Mouse (Mus musculus) liver, embryonic 15.5 days (tissue): Measurements from ENCODE around the gene Celf1. TPM values are rescaled to one million over a fixed set of nuclear protein-coding genes. Genes with fewer than 3 reads are reported as not detected.
A peak's percentile ranks its signal among the peaks of the same experiment; 100 is the strongest.

Source experiments
- ATAC-seq: fragments of 200-750 bp; cut with Nextera tagmentation; 2 replicates; pipeline ENCODE4 v1.8.0; 2017; ENCODE audit warnings: moderate number of reproducible peaks, mild to moderate bottlenecking, moderate library complexity; ENCODE audit not compliant: insufficient read depth
- H3K27ac ChIP-seq: fragments of 300-500 bp; sonication (generic); replicated peaks from 2 replicates; pipeline ENCODE4 v1.5.1; 2015; ENCODE audit warnings: mild to moderate bottlenecking, inconsistent platforms
- H3K27me3 ChIP-seq: fragments of 300-500 bp; sonication (generic); 2 replicates; pipeline ENCODE4 v1.6.1; 2015; ENCODE audit warnings: mild to moderate bottlenecking, inconsistent platforms
- H3K36me3 ChIP-seq: fragments of 300-500 bp; sonication (generic); replicated peaks from 2 replicates; pipeline ENCODE4 v1.6.1; 2015; ENCODE audit warnings: moderate library complexity, mild to moderate bottlenecking, inconsistent platforms
- H3K4me1 ChIP-seq: fragments of 300-500 bp; sonication (generic); replicated peaks from 2 replicates; pipeline ENCODE4 v1.6.1; 2015; ENCODE audit warnings: inconsistent platforms
- H3K4me2 ChIP-seq: fragments of 300-500 bp; sonication (generic); 2 replicates; pipeline ENCODE4 v1.6.1; 2015; ENCODE audit warnings: moderate library complexity, mild to moderate bottlenecking, inconsistent platforms
- H3K4me3 ChIP-seq: fragments of 300-500 bp; sonication (generic); replicated peaks from 2 replicates; pipeline ENCODE4 v1.5.1; 2015; ENCODE audit warnings: mild to moderate bottlenecking, inconsistent platforms
- H3K9ac ChIP-seq: fragments of 300-500 bp; sonication (generic); 2 replicates; pipeline ENCODE4 v1.6.1; 2015; ENCODE audit warnings: moderate library complexity, mild to moderate bottlenecking, inconsistent platforms
- H3K9me3 ChIP-seq: fragments of 300-500 bp; sonication (generic); replicated peaks from 2 replicates; pipeline ENCODE4 v1.6.1; 2016; ENCODE audit warnings: inconsistent platforms
- WGBS: fragments of 180-500 bp; shearing (Covaris S2); methylation state at CpG from one replicate; pipeline ENCODE4 v1.1.7; 2015; ENCODE audit warnings: mixed read lengths; ENCODE audit not compliant: insufficient replicate concordance; 5-methylcytosine and 5-hydroxymethylcytosine counted together
- polyA plus RNA-seq: library from polyadenylated mRNA; unstranded; fragments of >200 nt; fragmentation: Nextera tagmentation; extraction: Ambion mirVana; gene quantifications from 2 replicates; pipeline ENCODE4 v1.2.1, GENCODE M21; 2015

Gene Celf1
- polyA plus RNA-seq, 1 experiment from 2014 or later, result 50.0 TPM

- peak overlapping the region; percentile 72 for H3K4me2 ChIP-seq
- H3K27ac ChIP-seq, result peak overlapping the region; percentile 94
- peaks cover 38% of the 10 kb centered on the region for H3K4me1 ChIP-seq
- 44% methylated on average over 8 of the region's 8 CpGs for WGBS
- no peaks in the 10 kb centered on the region for H3K9me3 ChIP-seq
- peak overlapping the region; percentile 91 for H3K9ac ChIP-seq
- peak overlapping the region; percentile 97 for H3K4me3 ChIP-seq
- H3K36me3 ChIP-seq, result no peaks in the 10 kb centered on the region; the same call in 1 of the 2 replicates
- no peaks in the 10 kb centered on the region for H3K27me3 ChIP-seq
- no peak for ATAC-seq
Observed at GRCm38 (mm10) chr2:90939750-90940149, 432 bp upstream of the Celf1 start.

- ATAC-seq, result no peak
- Histone ChIP-seq H3K4me2 (peak overlapping the region; percentile 72), H3K9ac (0 out of 2 replicates have a peak overlapping the region, but pooled peaks have one; percentile 4), H3K27me3 (no peaks in the 10 kb centered on the region), H3K36me3 (no peaks in the 10 kb centered on the region; the same call in 1 of the 2 replicates), H3K27ac (no peak overlapping the region), H3K9me3 (no peaks in the 10 kb centered on the region), H3K4me3 (peak overlapping the region; percentile 97), H3K4me1 (peaks cover 52% of the 10 kb centered on the region)
- 71% methylated on average over 2 of the region's 2 CpGs for WGBS
Observed at GRCm38 (mm10) chr2:90941744-90942143, 1.6 kb downstream of the Celf1 start.

- peaks cover 46% of the 10 kb centered on the region for H3K4me1 ChIP-seq
Observed at GRCm38 (mm10) chr2:90950149-90950548, 10.0 kb downstream of the Celf1 start.

GRCm38 (mm10) chr2:90950582-90951194 is 10.5 kb downstream of the Celf1 start:
- Histone ChIP-seq H3K4me1 (peaks cover 46% of the 10 kb centered on the region), H3K9me3 (no peaks in the 10 kb centered on the region), H3K27me3 (no peaks in the 10 kb centered on the region), H3K36me3 (peaks cover 27% of the 10 kb centered on the region), H3K27ac (no peak overlapping the region), H3K4me2 (no peak overlapping the region), H3K9ac (no peak overlapping the region), H3K4me3 (no peak overlapping the region)
- ATAC-seq, result peak; percentile 49

More at GRCm38 (mm10) chr2:90950149-90950548, 10.0 kb downstream of the Celf1 start:
- H3K27ac ChIP-seq, result no peak overlapping the region
- no peaks in the 10 kb centered on the region for H3K27me3 ChIP-seq
- no peak overlapping the region for H3K4me2 ChIP-seq
- no peak overlapping the region for H3K9ac ChIP-seq
- peak; percentile 31 for ATAC-seq
- no peak overlapping the region for H3K4me3 ChIP-seq
- H3K36me3 ChIP-seq, result peaks cover 22% of the 10 kb centered on the region
- no peaks in the 10 kb centered on the region for H3K9me3 ChIP-seq
- 77% methylated on average over 5 of the region's 5 CpGs for WGBS

- Histone ChIP-seq H3K4me3 (no peak overlapping the region), H3K9ac (no peak overlapping the region), H3K4me1 (peaks cover 41% of the 10 kb centered on the region), H3K27me3 (no peaks in the 10 kb centered on the region), H3K4me2 (no peak overlapping the region), H3K36me3 (peaks cover 27% of the 10 kb centered on the region), H3K9me3 (no peaks in the 10 kb centered on the region), H3K27ac (no peak overlapping the region)
- no peak for ATAC-seq
- 81% methylated on average over 3 of the region's 3 CpGs for WGBS
Observed at GRCm38 (mm10) chr2:90953461-90953860, 13.3 kb downstream of the Celf1 start.

GRCm38 (mm10) chr2:90956053-90956452 is 15.9 kb downstream of the Celf1 start:
- no peak for ATAC-seq
- Histone ChIP-seq H3K27me3 (no peaks in the 10 kb centered on the region), H3K27ac (no peak overlapping the region), H3K36me3 (peaks cover 17% of the 10 kb centered on the region), H3K4me3 (no peak overlapping the region), H3K9me3 (no peaks in the 10 kb centered on the region), H3K9ac (no peak overlapping the region), H3K4me1 (peaks cover 28% of the 10 kb centered on the region), H3K4me2 (no peak overlapping the region)
- 65% methylated on average over 1 of the region's 1 CpGs for WGBS

GRCm38 (mm10) chr2:90958856-90959255 is 18.7 kb downstream of the Celf1 start:
- H3K36me3 ChIP-seq, result peaks cover 16% of the 10 kb centered on the region
- H3K27me3 ChIP-seq, result no peaks in the 10 kb centered on the region
- no peak overlapping the region for H3K9ac ChIP-seq
- no peak overlapping the region for H3K4me3 ChIP-seq
- H3K9me3 ChIP-seq, result no peaks in the 10 kb centered on the region
- no peak for ATAC-seq
- WGBS, result 73% methylated on average over 3 of the region's 3 CpGs
- no peak overlapping the region for H3K27ac ChIP-seq
- peaks cover 18% of the 10 kb centered on the region for H3K4me1 ChIP-seq
- no peak overlapping the region for H3K4me2 ChIP-seq

GRCm38 (mm10) chr2:90960012-90960411 is 19.8 kb downstream of the Celf1 start:
- Histone ChIP-seq H3K4me2 (no peak overlapping the region), H3K4me3 (no peak overlapping the region), H3K27me3 (no peaks in the 10 kb centered on the region), H3K36me3 (peaks cover 12% of the 10 kb centered on the region), H3K4me1 (peaks cover 27% of the 10 kb centered on the region), H3K9me3 (no peaks in the 10 kb centered on the region), H3K27ac (no peak overlapping the region), H3K9ac (no peak overlapping the region)
- ATAC-seq, result no peak
- 86% methylated on average over 2 of the region's 2 CpGs for WGBS

GRCm38 (mm10) chr2:90963304-90963703 is 23.1 kb downstream of the Celf1 start:
- H3K36me3 ChIP-seq, result peaks cover 7% of the 10 kb centered on the region; the same call in 1 of the 2 replicates
- no peak overlapping the region for H3K9ac ChIP-seq
- peaks cover 26% of the 10 kb centered on the region for H3K4me1 ChIP-seq
- no peak overlapping the region for H3K4me3 ChIP-seq
- 72% methylated on average over 1 of the region's 1 CpGs for WGBS
- H3K27me3 ChIP-seq, result no peaks in the 10 kb centered on the region
- ATAC-seq, result no peak
- no peaks in the 10 kb centered on the region for H3K9me3 ChIP-seq
- H3K4me2 ChIP-seq, result no peak overlapping the region
- no peak overlapping the region for H3K27ac ChIP-seq

- WGBS, result 39% methylated on average over 7 of the region's 7 CpGs
- no peaks in the 10 kb centered on the region for H3K9me3 ChIP-seq
- H3K4me3 ChIP-seq, result no peak overlapping the region
- peaks cover 26% of the 10 kb centered on the region for H3K4me1 ChIP-seq
- H3K27ac ChIP-seq, result no peak overlapping the region
- H3K27me3 ChIP-seq, result no peaks in the 10 kb centered on the region
- peaks cover 8% of the 10 kb centered on the region; the same call in 1 of the 2 replicates for H3K36me3 ChIP-seq
- H3K4me2 ChIP-seq, result no peak overlapping the region
- ATAC-seq, result peak; percentile 61
- H3K9ac ChIP-seq, result no peak overlapping the region
Observed at GRCm38 (mm10) chr2:90964811-90965465, 24.8 kb downstream of the Celf1 start.

- H3K4me3 ChIP-seq, result no peak overlapping the region
- no peak overlapping the region for H3K9ac ChIP-seq
- peaks cover 8% of the 10 kb centered on the region; the same call in 1 of the 2 replicates for H3K36me3 ChIP-seq
- H3K27me3 ChIP-seq, result no peaks in the 10 kb centered on the region
- WGBS, result 62% methylated on average over 2 of the region's 2 CpGs
- H3K27ac ChIP-seq, result no peak overlapping the region
- H3K4me2 ChIP-seq, result no peak overlapping the region
- ATAC-seq, result no peak
- peaks cover 28% of the 10 kb centered on the region for H3K4me1 ChIP-seq
- H3K9me3 ChIP-seq, result no peaks in the 10 kb centered on the region
Observed at GRCm38 (mm10) chr2:90965466-90966080, 25.4 kb downstream of the Celf1 start.
